Mouse (Mus musculus): ENCODE measurements at regions not wholly inside any gene's neighbourhood (a gene's known extent, or its start where the extent isn't known, plus 50 kb on each side); places are given as distances from the start of the nearest gene placed in this dataset.
A peak's percentile ranks its signal among the peaks of the same experiment; 100 is the strongest.

GRCm38 (mm10) chr9:41806289-41806621, 317.8 kb downstream of the Sorl1 start:
- TF ChIP-seq CTCF (IDR thresholded peaks at IDR 0.05; ENCODE audit: borderline replicate concordance, insufficient read depth, low read length) (no peak), POLR2A (IDR thresholded peaks at IDR 0.05; ENCODE audit: low read depth, low read length) (0 out of 2 replicates have a peak, but pooled peaks have one; percentile 6)
